Mouse (Mus musculus): ENCODE data around the gene Marc1. TPM values are rescaled to one million over a fixed set of nuclear protein-coding genes. Genes with fewer than 3 reads are reported as not detected.

Marc1 gene
- polyA plus RNA-seq, 1 experiment: 0.68 TPM

DNA sequence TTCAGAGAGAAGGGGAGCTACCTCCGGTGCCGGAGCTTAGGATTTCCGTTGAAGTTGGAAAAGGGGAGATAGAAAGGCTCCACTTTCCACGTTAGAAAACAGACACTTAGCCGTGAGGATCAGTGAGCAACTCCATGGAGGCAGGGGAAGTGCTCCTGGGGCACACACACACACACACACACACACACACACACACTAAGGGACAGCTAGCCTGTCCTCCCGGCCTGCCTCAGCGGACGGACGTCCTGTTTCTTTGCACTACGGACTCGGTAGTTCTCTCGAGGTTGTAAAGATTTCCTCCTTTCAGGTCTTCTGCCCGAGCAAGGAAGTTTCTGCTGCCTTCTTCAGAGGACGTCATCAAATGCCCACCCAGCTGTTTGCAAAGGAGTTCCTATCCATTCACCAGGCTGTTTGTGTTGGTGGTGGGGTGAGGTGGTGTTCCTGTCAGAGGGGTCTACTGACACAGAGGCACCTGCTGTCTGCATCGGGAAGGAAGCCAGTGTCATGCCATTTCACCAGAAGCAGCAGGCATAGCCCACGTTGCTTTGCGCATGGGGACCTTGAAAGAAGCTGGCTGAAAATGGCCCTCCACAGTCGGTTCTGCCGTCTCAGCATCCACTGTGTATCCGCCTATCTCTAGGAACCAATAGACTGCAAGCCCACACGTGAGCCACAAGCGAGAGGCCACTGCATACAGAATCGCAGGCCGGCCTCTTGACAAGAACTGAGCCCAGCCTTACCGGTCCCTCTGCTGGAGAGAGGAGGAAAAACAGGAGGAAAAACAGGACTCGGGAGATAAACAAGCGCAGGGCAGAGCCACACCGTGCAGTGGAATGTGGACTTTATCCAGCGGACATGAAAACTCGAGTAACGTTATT, 40.9 kb upstream of the Marc1 start:
- Histone ChIP-seq H3K4me1 (ENCODE audit: control insufficient read depth, insufficient read depth, insufficient read length, low read length) (peaks cover 19% of the 10 kb centered on the region; the same call in 1 of the 2 replicates), H3K27me3 (ENCODE audit: control insufficient read depth, insufficient read depth, low read length) (no peaks in the 10 kb centered on the region), H3K27ac (ENCODE audit: insufficient read depth, low read depth, low read length) (peak overlapping the region; percentile 84), H3K36me3 (ENCODE audit: control insufficient read depth, insufficient read depth, low read length) (no peaks in the 10 kb centered on the region), H3K4me3 (ENCODE audit: low read depth, low read length) (peak overlapping the region; percentile 41)
- WGBS: 4% methylated on average over 31 of the region's 31 CpGs
- TF ChIP-seq POLR2A (IDR thresholded peaks at IDR 0.05; ENCODE audit: low read depth, low read length) (0 out of 2 replicates have a peak, but pooled peaks have one; percentile 4), CTCF (IDR thresholded peaks at IDR 0.05; ENCODE audit: extremely low read depth, insufficient read length, insufficient replicate concordance, low read depth, low read length) (peak; percentile 78; the same call in 1 of the 2 replicates)

GRCm38 (mm10) chr1:184851166-184851565, 40.1 kb upstream of the Marc1 start:
- 26% methylated on average over 7 of the region's 7 CpGs for WGBS
- Histone ChIP-seq H3K4me1 (ENCODE audit: control insufficient read depth, insufficient read depth, insufficient read length, low read length) (peaks cover 19% of the 10 kb centered on the region; the same call in 1 of the 2 replicates), H3K27me3 (ENCODE audit: control insufficient read depth, insufficient read depth, low read length) (no peaks in the 10 kb centered on the region), H3K27ac (ENCODE audit: insufficient read depth, low read depth, low read length) (peak overlapping the region; percentile 84), H3K36me3 (ENCODE audit: control insufficient read depth, insufficient read depth, low read length) (no peaks in the 10 kb centered on the region), H3K4me3 (ENCODE audit: low read depth, low read length) (no peak overlapping the region)
- TF ChIP-seq POLR2A (IDR thresholded peaks at IDR 0.05; ENCODE audit: low read depth, low read length) (no peak), CTCF (IDR thresholded peaks at IDR 0.05; ENCODE audit: extremely low read depth, insufficient read length, insufficient replicate concordance, low read depth, low read length) (no peak)

DNA sequence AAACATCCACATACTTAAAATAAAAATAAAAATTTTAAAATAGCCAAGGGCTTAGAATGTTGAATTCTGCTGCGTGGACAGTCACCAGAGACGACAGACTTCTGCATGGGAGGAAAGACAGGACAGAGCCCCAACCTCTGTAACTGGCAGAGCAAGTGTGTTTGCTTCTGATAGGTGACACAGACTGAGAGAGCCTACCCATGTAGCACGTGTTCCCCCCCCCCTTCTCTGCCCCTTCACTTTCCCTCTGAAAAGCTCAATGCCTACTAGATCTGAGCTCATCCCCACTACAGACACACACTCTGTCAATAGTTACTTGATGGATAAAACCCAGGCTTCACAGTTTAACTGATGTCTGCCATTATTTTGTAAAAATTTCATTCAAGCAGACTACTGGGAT, 35.9 kb upstream of the Marc1 start:
- Histone ChIP-seq H3K4me1 (ENCODE audit: control insufficient read depth, insufficient read depth, insufficient read length, low read length) (peaks cover 13% of the 10 kb centered on the region), H3K4me3 (ENCODE audit: low read depth, low read length) (no peak overlapping the region), H3K36me3 (ENCODE audit: control insufficient read depth, insufficient read depth, low read length) (no peaks in the 10 kb centered on the region), H3K27me3 (ENCODE audit: control insufficient read depth, insufficient read depth, low read length) (no peaks in the 10 kb centered on the region), H3K27ac (ENCODE audit: insufficient read depth, low read depth, low read length) (no peak overlapping the region)
- TF ChIP-seq CTCF (IDR thresholded peaks at IDR 0.05; ENCODE audit: extremely low read depth, insufficient read length, insufficient replicate concordance, low read depth, low read length) (no peak), POLR2A (IDR thresholded peaks at IDR 0.05; ENCODE audit: low read depth, low read length) (no peak)
- WGBS: 31% methylated on average over 3 of the region's 3 CpGs

DNA sequence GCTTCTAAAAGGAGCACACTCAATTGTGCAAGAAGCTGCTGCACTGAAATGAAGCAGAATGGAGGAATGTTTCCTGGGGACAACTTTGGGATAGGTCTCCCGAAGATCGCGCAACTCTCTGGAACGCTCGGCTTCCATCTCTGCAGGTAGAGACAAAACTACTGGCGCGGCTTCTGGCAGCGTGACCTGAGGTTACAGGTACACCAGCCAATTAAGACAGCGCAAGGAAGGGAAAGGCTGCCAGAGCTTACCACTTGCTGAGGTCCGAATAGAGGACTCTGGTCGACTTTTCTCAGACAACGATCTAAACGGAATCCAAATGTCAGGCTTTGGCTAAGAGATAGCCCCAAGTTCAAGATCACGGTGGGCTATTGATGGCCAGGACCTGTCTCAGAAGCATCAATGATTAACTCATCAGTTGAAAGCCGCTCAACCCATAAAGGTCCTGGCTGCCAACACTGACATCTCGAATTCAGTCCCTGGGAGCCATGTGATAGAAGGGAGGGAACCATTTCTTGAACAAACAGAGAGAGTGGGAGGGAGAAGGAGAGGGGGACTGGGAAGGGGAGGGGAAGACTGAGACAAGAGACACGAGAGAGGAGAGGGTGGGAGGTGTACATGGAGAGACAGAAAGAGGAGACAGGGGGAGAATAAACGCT, 35.1 kb upstream of the Marc1 start, which contains the start of gene Marc2:
TSS of gene Marc2 (minus strand) at position 360 of the 659 bp plus-strand sequence.
- H3K4me1 ChIP-seq (ENCODE audit: control insufficient read depth, insufficient read depth, insufficient read length, low read length): peaks cover 6% of the 10 kb centered on the region
- peak within 1 kb of the TSS; percentile 88 for H3K4me3 ChIP-seq (ENCODE audit: low read depth, low read length)
- no peaks in the 10 kb centered on the region for H3K27me3 ChIP-seq (ENCODE audit: control insufficient read depth, insufficient read depth, low read length)
- WGBS: 1% methylated on average over 18 of the region's 18 CpGs
- peaks cover 2% of the 10 kb centered on the region for H3K36me3 ChIP-seq (ENCODE audit: control insufficient read depth, insufficient read depth, low read length)
- no peak for TF ChIP-seq POLR2A (IDR thresholded peaks at IDR 0.05; ENCODE audit: low read depth, low read length)
- TF ChIP-seq CTCF (IDR thresholded peaks at IDR 0.05; ENCODE audit: extremely low read depth, insufficient read length, insufficient replicate concordance, low read depth, low read length): no peak
- peak within 1 kb of the TSS; percentile 84 for H3K27ac ChIP-seq (ENCODE audit: insufficient read depth, low read depth, low read length)

DNA sequence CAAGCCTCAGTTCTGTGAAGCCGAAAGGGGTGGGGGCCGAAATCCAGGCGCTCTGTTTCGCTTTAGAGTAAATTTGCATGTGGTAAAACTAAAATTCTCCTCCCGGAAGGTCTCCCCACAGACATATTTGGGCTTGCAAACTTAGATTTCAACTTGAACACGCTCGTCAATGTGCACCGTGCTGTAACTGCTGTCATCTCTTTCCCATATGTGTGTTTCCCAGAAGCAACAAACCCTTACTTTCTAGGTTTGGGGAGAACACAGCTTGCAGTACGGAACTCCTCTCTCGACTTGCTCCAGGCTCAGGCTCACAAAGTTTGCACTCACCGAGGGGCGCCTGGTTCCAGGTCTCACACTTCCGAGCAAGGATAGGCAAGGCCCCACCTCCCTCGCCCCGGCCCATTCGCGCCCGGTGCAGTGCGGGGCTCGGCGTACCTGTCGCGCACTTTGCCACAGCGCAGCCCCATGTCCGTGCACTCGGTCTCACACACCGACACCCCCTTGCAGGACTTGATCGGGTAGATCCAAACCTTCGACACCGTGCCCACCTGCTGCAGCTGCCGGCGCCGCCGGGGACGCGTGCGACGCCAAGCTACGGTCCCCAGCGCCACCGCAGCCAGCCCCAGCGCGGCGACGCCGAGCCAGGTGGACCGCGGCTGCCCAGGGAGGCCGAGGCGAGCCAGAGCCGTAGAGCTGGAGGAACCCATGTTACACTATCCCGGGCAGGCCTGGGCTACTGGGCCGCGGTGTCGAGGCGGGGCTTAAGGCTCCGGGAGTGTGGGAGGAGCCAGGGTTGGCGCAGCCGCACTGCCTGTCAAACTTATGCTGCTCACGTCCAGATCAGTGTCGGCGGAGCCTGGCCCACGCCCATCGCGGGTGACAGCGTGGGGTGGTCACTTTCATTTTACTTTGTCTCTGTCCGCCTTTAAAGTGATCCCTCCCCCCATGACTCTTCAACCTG, 34.3 kb upstream of the Marc1 start:
- Histone ChIP-seq H3K4me1 (ENCODE audit: control insufficient read depth, insufficient read depth, insufficient read length, low read length) (peaks cover 4% of the 10 kb centered on the region), H3K36me3 (ENCODE audit: control insufficient read depth, insufficient read depth, low read length) (peaks cover 10% of the 10 kb centered on the region), H3K27me3 (ENCODE audit: control insufficient read depth, insufficient read depth, low read length) (no peaks in the 10 kb centered on the region), H3K4me3 (ENCODE audit: low read depth, low read length) (peak overlapping the region; percentile 88), H3K27ac (ENCODE audit: insufficient read depth, low read depth, low read length) (peak overlapping the region; percentile 84)
- TF ChIP-seq CTCF (IDR thresholded peaks at IDR 0.05; ENCODE audit: extremely low read depth, insufficient read length, insufficient replicate concordance, low read depth, low read length): no peak
- peak; percentile 98 for TF ChIP-seq POLR2A (IDR thresholded peaks at IDR 0.05; ENCODE audit: low read depth, low read length)
- WGBS: under 1% methylated on average over 67 of the region's 67 CpGs

DNA sequence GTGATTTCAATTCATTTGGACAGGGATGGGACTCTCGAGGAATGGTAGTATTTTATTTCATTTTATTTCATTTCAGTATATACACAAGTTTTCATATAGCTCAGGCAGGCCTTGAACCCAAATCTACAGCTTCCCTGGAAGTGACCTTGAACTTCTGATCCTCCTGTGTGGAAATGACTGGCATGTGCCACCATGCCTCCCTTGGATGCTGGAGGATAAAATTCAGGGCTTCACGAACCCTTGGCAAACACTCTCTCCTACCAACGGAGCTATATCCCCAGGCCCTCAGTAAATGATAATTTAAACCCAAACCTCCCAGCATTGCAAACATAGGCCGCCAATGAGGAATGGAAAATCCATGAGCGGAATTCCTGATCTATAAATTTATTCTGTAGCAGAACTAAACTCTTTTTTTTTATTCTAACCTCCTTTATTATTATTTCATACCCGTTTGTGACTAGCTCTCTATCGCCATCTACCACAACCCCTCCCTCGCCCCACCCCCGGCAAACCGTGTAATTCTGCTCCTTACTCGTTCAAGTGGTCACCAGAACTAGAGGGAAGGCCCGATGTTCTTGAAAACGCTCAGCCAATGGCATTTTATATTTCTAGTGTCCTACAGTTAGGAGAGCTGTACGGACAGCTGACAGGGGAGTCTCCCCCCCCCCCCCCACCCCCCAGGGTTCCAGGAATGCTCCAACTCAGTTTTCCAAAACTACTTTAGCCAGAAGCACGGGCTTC, 33.4 kb upstream of the Marc1 start:
- peak overlapping the region; percentile 88 for H3K4me3 ChIP-seq (ENCODE audit: low read depth, low read length)
- WGBS: 6% methylated on average over 15 of the region's 15 CpGs
- H3K4me1 ChIP-seq (ENCODE audit: control insufficient read depth, insufficient read depth, insufficient read length, low read length): peaks cover 12% of the 10 kb centered on the region
- TF ChIP-seq CTCF (IDR thresholded peaks at IDR 0.05; ENCODE audit: extremely low read depth, insufficient read length, insufficient replicate concordance, low read depth, low read length) (peak; percentile 39; the same call in 1 of the 2 replicates), POLR2A (IDR thresholded peaks at IDR 0.05; ENCODE audit: low read depth, low read length) (no peak)
- H3K27ac ChIP-seq (ENCODE audit: insufficient read depth, low read depth, low read length): peak overlapping the region; percentile 85
- H3K36me3 ChIP-seq (ENCODE audit: control insufficient read depth, insufficient read depth, low read length): peaks cover 18% of the 10 kb centered on the region
- no peaks in the 10 kb centered on the region for H3K27me3 ChIP-seq (ENCODE audit: control insufficient read depth, insufficient read depth, low read length)
